Mouse (Mus musculus) granulocyte monocyte progenitor cell, adult 5-6 weeks (primary cell): ENCODE measurements around the gene Pgp. TPM values are rescaled to one million over a fixed set of nuclear protein-coding genes. Genes with fewer than 3 reads are reported as not detected.

Experiments used
- ATAC-seq: replicated peaks from 2 replicates; pipeline ENCODE4 v1.8.0; 2016; ENCODE audit warnings: mild to moderate bottlenecking, moderate TSS enrichment, inconsistent platforms; ENCODE audit not compliant: poor library complexity, severe bottlenecking
- total RNA-seq, 2 experiments: library from RNA; stranded (forward) in 1 of 2; stranded (reverse) in 1 of 2; fragments of 200-712, 200-1000 nt in 1 of 2; fragments of >200 nt in 1 of 2; fragmentation: Nextera tagmentation in 1 of 2; gene quantifications; 2 replicates each; pipeline ENCODE4 v1.2.3; 2014 to 2017

Pgp gene
- total RNA-seq, 2 experiments from 2014 or later: 11.6 to 25.4 TPM

DNA sequence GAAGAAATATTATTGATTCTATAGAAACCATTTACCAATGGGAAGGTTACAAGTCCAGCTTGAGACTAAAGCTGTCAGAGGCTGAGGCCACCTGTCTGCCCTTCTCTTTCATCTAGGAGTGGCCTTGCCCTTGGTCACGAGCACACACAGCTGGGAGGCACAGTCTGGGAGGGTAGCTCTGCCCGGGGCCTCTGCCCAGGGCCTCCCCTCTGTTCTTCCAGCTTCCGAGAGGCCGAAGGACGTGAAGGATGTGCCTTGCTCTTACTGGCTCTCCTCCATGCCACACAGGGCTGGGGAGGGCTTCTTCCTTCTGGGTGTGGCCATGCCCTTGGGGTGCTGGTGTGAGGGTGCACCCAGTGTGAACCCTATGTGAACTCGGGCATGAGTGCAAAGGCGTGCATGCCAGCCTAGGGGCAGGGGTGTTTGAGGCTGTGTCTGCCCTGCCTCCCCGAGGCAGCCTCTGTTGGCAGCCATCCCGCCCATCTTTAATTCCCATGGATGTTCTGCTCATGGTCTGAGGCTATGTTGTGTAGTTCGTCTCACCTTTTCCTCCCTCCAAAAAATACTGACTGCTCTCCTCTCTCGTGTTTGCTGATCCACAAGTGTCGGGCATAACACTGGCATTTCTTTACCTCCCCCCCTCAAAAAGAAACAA is 37.7 kb downstream of the Pgp start:
- ATAC-seq: no peak

DNA sequence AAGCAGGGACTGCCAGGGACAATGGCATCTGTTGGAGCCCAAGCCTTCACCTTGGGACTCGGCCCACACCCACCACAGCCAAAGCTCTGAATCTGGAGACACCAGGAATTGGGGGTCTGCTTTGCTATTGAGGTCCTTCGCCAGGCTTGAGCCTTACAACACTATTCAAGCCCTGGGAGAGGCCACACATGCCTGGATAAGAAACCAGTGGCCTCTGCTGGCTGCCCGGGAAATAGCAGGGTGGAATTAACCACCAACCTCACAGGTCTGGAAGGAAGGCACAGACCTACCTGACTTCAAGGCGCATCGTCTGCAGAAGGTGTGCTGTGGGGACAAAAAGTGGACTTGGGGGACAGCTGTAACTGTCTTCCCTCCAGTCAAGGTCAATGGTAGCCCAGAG is 43.4 kb downstream of the Pgp start:
- ATAC-seq: peak; percentile 63

DNA sequence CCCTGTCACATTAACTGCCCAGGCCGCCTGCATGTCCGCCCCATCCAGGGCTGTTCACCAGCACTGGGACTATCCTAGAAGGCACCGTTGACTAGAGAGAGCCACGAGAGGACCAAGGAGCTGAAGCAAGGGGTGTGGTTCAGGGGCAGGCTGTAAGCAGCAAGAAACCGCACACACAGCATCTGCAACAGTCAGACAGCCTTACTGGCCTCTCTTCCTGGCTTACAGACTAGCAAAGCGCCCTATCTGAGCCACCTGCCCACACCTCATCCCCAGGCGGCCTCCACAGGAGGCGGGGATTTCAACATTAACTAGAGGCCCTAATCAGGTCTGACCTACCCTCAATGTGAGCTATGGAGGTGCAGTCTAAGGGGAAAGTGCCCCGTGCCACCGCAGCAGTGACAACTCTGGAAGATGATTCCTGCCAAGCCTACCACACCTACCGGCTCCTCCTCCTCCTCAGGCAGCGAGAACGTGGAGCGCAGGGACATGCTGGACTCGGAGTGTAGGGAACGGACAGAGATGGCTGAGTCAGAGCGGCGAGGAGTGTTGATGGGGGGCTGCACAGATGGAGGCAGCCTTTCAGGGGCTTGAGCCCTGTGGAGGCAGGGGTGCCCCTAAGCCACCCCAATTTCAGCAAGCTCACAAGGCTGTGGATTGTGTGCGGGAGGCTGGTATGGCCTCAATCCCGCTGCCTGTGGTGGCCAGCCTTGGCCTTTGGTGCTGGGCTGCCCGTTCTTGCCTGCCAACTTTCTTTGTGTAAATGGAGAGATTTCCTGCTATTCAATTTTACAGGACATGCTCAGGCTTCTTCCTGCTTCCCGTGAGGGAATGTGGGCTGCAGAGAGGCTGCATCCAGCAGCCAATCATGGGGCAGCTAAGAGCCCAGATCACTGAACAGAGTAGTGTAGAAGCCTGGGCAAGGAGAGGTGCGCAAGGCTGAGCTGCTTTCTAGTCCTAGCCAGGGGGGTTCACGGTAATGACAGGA is 44.4 kb downstream of the Pgp start:
- ATAC-seq: no peak

DNA sequence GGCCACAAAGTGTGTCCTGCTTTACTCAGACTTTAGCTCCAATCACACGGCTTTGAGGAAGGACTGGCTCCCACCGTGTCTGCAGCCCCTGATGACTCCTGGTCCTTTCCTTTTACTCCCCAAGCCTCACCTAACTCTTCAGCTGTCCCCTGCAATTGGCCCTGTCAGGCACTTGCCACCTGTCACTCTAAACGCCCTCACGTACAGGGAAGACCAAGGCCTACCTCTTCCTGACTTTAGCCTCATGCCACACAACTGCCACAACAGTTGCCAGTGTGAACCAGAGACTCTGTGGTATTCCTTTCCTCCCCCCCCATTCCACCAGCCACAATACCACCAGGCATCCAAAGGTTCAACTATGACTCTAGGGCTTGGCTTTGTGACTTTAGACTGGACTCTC is 50.3 kb downstream of the Pgp start:
- ATAC-seq: no peak

Other genes with a start within 250 kb of the Pgp start
- gene Tedc2, start 249.5 kb upstream of the Pgp start, total RNA-seq (2014; fragmentation: Nextera tagmentation): 11.3 and 13.8 TPM in 2 replicates
- gene Tedc2, start 249.5 kb upstream of the Pgp start, total RNA-seq (2017): 17.0 and 19.5 TPM in 2 replicates
- 6.1 and 18.3 TPM in 2 replicates for gene Ccnf, start 218.9 kb upstream of the Pgp start, total RNA-seq (2014; fragmentation: Nextera tagmentation)
- gene Ccnf, start 218.9 kb upstream of the Pgp start, total RNA-seq (2017): 22.7 and 24.1 TPM in 2 replicates
- gene Abca17, start 119.3 kb upstream of the Pgp start, total RNA-seq (2014; fragmentation: Nextera tagmentation): not detected in 2 replicates
- gene Abca17, start 119.3 kb upstream of the Pgp start, total RNA-seq (2017): not detected in 2 replicates
- 21.8 and 26.5 TPM in 2 replicates for gene Abca3, start 118.4 kb upstream of the Pgp start, total RNA-seq (2014; fragmentation: Nextera tagmentation)
- 9.4 and 10.0 TPM in 2 replicates for gene Abca3, start 118.4 kb upstream of the Pgp start, total RNA-seq (2017)
- gene Rnps1, start 55.8 kb upstream of the Pgp start, total RNA-seq (2014; fragmentation: Nextera tagmentation): 243 and 246 TPM in 2 replicates
- 179 and 181 TPM in 2 replicates for gene Rnps1, start 55.8 kb upstream of the Pgp start, total RNA-seq (2017)
- 59.1 and 62.1 TPM in 2 replicates for gene Eci1, start 43.8 kb upstream of the Pgp start, total RNA-seq (2014; fragmentation: Nextera tagmentation)
- 36.6 and 39.9 TPM in 2 replicates for gene Eci1, start 43.8 kb upstream of the Pgp start, total RNA-seq (2017)
- 2.3 and 2.8 TPM in 2 replicates for gene Dnase1l2, start 27.3 kb upstream of the Pgp start, total RNA-seq (2014; fragmentation: Nextera tagmentation)
- gene Dnase1l2, start 27.3 kb upstream of the Pgp start, total RNA-seq (2017): 0.72 and 1.3 TPM in 2 replicates
- gene E4f1, start 79 bp upstream of the Pgp start, total RNA-seq (2014; fragmentation: Nextera tagmentation): 20.6 and 45.1 TPM in 2 replicates
- 9.5 and 21.7 TPM in 2 replicates for gene E4f1, start 79 bp upstream of the Pgp start, total RNA-seq (2017)
- gene Bricd5, start 3.5 kb downstream of the Pgp start, total RNA-seq (2014; fragmentation: Nextera tagmentation): 2.2 TPM in 1 of 2 replicates, not detected in the other
- 0.22 TPM in 1 of 2 replicates, not detected in the other for gene Bricd5, start 3.5 kb downstream of the Pgp start, total RNA-seq (2017)
- 21.2 and 21.6 TPM in 2 replicates for gene Mlst8, start 8.7 kb downstream of the Pgp start, total RNA-seq (2014; fragmentation: Nextera tagmentation)
- 21.8 and 27.8 TPM in 2 replicates for gene Mlst8, start 8.7 kb downstream of the Pgp start, total RNA-seq (2017)
- not detected in 2 replicates for gene Caskin1, start 18.2 kb downstream of the Pgp start, total RNA-seq (2014; fragmentation: Nextera tagmentation)
- gene Caskin1, start 18.2 kb downstream of the Pgp start, total RNA-seq (2017): not detected in 2 replicates
- 83.9 and 102 TPM in 2 replicates for gene Traf7, start 57.5 kb downstream of the Pgp start, total RNA-seq (2014; fragmentation: Nextera tagmentation)
- gene Traf7, start 57.5 kb downstream of the Pgp start, total RNA-seq (2017): 61.5 and 104 TPM in 2 replicates
- 0.77 TPM in 1 of 2 replicates, not detected in the other for gene Rab26, start 63.8 kb downstream of the Pgp start, total RNA-seq (2014; fragmentation: Nextera tagmentation)
- gene Rab26, start 63.8 kb downstream of the Pgp start, total RNA-seq (2017): 1.1 TPM in 1 of 2 replicates, not detected in the other
- gene Pkd1, start 79.4 kb downstream of the Pgp start, total RNA-seq (2014; fragmentation: Nextera tagmentation): 18.9 and 19.0 TPM in 2 replicates
- 5.9 and 9.1 TPM in 2 replicates for gene Pkd1, start 79.4 kb downstream of the Pgp start, total RNA-seq (2017)
- gene Tsc2, start 162.2 kb downstream of the Pgp start, total RNA-seq (2014; fragmentation: Nextera tagmentation): 61.9 and 83.7 TPM in 2 replicates
- gene Tsc2, start 162.2 kb downstream of the Pgp start, total RNA-seq (2017): 25.1 and 41.3 TPM in 2 replicates
- 7.1 and 15.7 TPM in 2 replicates for gene Nthl1, start 162.3 kb downstream of the Pgp start, total RNA-seq (2014; fragmentation: Nextera tagmentation)
- gene Nthl1, start 162.3 kb downstream of the Pgp start, total RNA-seq (2017): 11.8 and 13.7 TPM in 2 replicates
- gene Slc9a3r2, start 179.9 kb downstream of the Pgp start, total RNA-seq (2014; fragmentation: Nextera tagmentation): 0.45 and 1.0 TPM in 2 replicates
- 1.8 and 3.0 TPM in 2 replicates for gene Slc9a3r2, start 179.9 kb downstream of the Pgp start, total RNA-seq (2017)
- not detected in 2 replicates for gene Npw, start 188.1 kb downstream of the Pgp start, total RNA-seq (2014; fragmentation: Nextera tagmentation)
- 0.82 TPM in 1 of 2 replicates, not detected in the other for gene Npw, start 188.1 kb downstream of the Pgp start, total RNA-seq (2017)
- 18.2 and 40.4 TPM in 2 replicates for gene Zfp598, start 199.3 kb downstream of the Pgp start, total RNA-seq (2014; fragmentation: Nextera tagmentation)
- 16.1 and 17.8 TPM in 2 replicates for gene Zfp598, start 199.3 kb downstream of the Pgp start, total RNA-seq (2017)
- gene Syngr3, start 219.6 kb downstream of the Pgp start, total RNA-seq (2014; fragmentation: Nextera tagmentation): not detected in 2 replicates
- gene Syngr3, start 219.6 kb downstream of the Pgp start, total RNA-seq (2017): not detected in 2 replicates
- 28.9 and 33.2 TPM in 2 replicates for gene Gfer, start 225.8 kb downstream of the Pgp start, total RNA-seq (2014; fragmentation: Nextera tagmentation)
- gene Gfer, start 225.8 kb downstream of the Pgp start, total RNA-seq (2017): 45.1 and 64.0 TPM in 2 replicates
- gene Noxo1, start 225.8 kb downstream of the Pgp start, total RNA-seq (2014; fragmentation: Nextera tagmentation): 1.4 TPM in 1 of 2 replicates, not detected in the other
- 0.60 and 2.1 TPM in 2 replicates for gene Noxo1, start 225.8 kb downstream of the Pgp start, total RNA-seq (2017)
- 39.5 and 44.5 TPM in 2 replicates for gene Tbl3, start 237.3 kb downstream of the Pgp start, total RNA-seq (2014; fragmentation: Nextera tagmentation)
- gene Tbl3, start 237.3 kb downstream of the Pgp start, total RNA-seq (2017): 44.1 and 54.9 TPM in 2 replicates
- 1.2 TPM in 1 of 2 replicates, not detected in the other for gene Rnf151, start 247.7 kb downstream of the Pgp start, total RNA-seq (2014; fragmentation: Nextera tagmentation)
- gene Rnf151, start 247.7 kb downstream of the Pgp start, total RNA-seq (2017): not detected in 2 replicates
- 4,639 and 4,919 TPM in 2 replicates for gene Rps2, start 247.7 kb downstream of the Pgp start, total RNA-seq (2014; fragmentation: Nextera tagmentation)
- 1,990 and 2,495 TPM in 2 replicates for gene Rps2, start 247.7 kb downstream of the Pgp start, total RNA-seq (2017)